Comparison of ENCODE assay signal across 8 mouse cellular contexts in the genomic region with DNA sequence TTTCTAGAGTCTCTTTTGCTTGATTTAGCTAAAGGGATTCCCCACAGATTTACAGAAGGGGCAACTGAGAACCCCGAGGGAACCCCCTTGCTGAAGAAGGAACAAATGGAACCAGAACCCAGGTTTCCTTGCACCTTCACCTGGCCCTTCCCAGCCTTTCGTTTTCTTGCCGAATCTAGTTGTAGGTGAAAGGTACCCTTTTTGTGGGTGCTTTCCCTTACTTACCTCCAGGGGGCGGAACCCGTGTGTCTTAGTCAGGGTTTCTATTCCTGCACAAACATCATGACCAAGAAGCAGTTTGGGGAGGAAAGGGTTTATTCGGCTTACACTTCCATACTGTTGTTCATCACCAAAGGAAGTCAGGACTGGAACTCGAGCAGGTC. TPM values are rescaled to one million over a fixed set of nuclear protein-coding genes. Genes with fewer than 3 reads are reported as not detected.
DNase-seq lines count a peak whose midpoint lies in the region; ATAC-seq and TF ChIP-seq lines count a peak whose summit lies in the region.
"Not testable (repeated sequence)": the region's sequence is repeated elsewhere in the genome, so short reads cannot be mapped to it uniquely, and the experiment has no call there.

No protein-coding gene starts in this region.

- H3K4me2 ChIP-seq in heart, embryonic 12.5 days, result peak overlapping the region; percentile 85
- H3K4me2 ChIP-seq in limb, embryonic 12.5 days, result peak overlapping the region; percentile 61
- H3K4me2 ChIP-seq in lung, embryonic 15.5 days, result peak overlapping the region; percentile 82
- H3K4me2 ChIP-seq in myocyte (ENCODE audit: low read depth), result peak overlapping the region; percentile 55

- H3K4me3 ChIP-seq in embryonic fibroblast, embryonic 13.5 days (ENCODE audit: insufficient read depth, low read length), result peak overlapping the region; percentile 55
- H3K4me3 ChIP-seq in heart, embryonic 12.5 days, result peak overlapping the region; percentile 70
- H3K4me3 ChIP-seq in limb, embryonic 12.5 days (replicated peaks), result peak overlapping the region; percentile 65
- peak overlapping the region; percentile 76 for H3K4me3 ChIP-seq in lung, embryonic 15.5 days
- peak overlapping the region; percentile 31 for H3K4me3 ChIP-seq in myocyte
- peak overlapping the region; percentile 77 for H3K4me3 ChIP-seq in thymus, adult 2 months (ENCODE audit: control insufficient read depth, insufficient read depth, low read length)

- H3K27me3 ChIP-seq in heart, embryonic 12.5 days (replicated peaks); limb, embryonic 12.5 days; lung, embryonic 15.5 days; myocyte (ENCODE audit: control insufficient read depth, insufficient read depth, insufficient read length); thymus, adult 2 months (ENCODE audit: control insufficient read depth, insufficient read depth, low read length): not testable (repeated sequence)

- peaks cover 13% of the 10 kb centered on the region for H3K36me3 ChIP-seq in heart, embryonic 12.5 days
- H3K36me3 ChIP-seq in limb, embryonic 12.5 days; lung, embryonic 15.5 days; myocyte (ENCODE audit: control insufficient read depth, insufficient read depth); thymus, adult 2 months (ENCODE audit: control insufficient read depth, insufficient read depth, low read length): not testable (repeated sequence)

- H3K9ac ChIP-seq in heart, embryonic 12.5 days, result peak overlapping the region; percentile 77
- H3K9ac ChIP-seq in limb, embryonic 12.5 days (replicated peaks), result peak overlapping the region; percentile 66; the same call in 1 of the 2 replicates
- H3K9ac ChIP-seq in lung, embryonic 15.5 days, result peak overlapping the region; percentile 67

- not testable (repeated sequence) for H3K4me1 ChIP-seq in embryonic fibroblast, embryonic 13.5 days (ENCODE audit: control insufficient read depth, insufficient read depth, low read length); heart, embryonic 12.5 days (replicated peaks); limb, embryonic 12.5 days (replicated peaks); lung, embryonic 15.5 days
- H3K4me1 ChIP-seq in thymus, adult 2 months (replicated peaks; ENCODE audit: control insufficient read depth, insufficient read depth, low read length), result peaks cover 12% of the 10 kb centered on the region; the same call in 1 of the 2 replicates

- not testable (repeated sequence) for H3K27ac ChIP-seq in embryonic fibroblast, embryonic 13.5 days (ENCODE audit: insufficient read depth, low read length)
- peak overlapping the region; percentile 77; the same call in 1 of the 2 replicates for H3K27ac ChIP-seq in heart, embryonic 12.5 days (ENCODE audit: poor library complexity, severe bottlenecking)
- peak overlapping the region; percentile 80 for H3K27ac ChIP-seq in limb, embryonic 12.5 days
- H3K27ac ChIP-seq in lung, embryonic 15.5 days, result peak overlapping the region; percentile 88
- 0 out of 2 replicates have a peak overlapping the region, but pooled peaks have one; percentile 5 for H3K27ac ChIP-seq in thymus, adult 2 months (ENCODE audit: control insufficient read depth, insufficient read depth, low read length)

- peak; percentile 63 for DNase-seq in R1 (ENCODE audit: low read depth, low spot score)
- DNase-seq in thymus, adult 2 months, result not testable (repeated sequence)

- peak overlapping the region; percentile 8 for H3ac ChIP-seq in myocyte (ENCODE audit: control insufficient read depth, insufficient read length)

- not testable (repeated sequence) for ATAC-seq in heart, embryonic 12.5 days (ENCODE audit: insufficient number of reproducible peaks, low FRiP score); limb, embryonic 12.5 days (ENCODE audit: insufficient number of reproducible peaks, insufficient read depth, low FRiP score, low TSS enrichment, low read depth); lung, embryonic 15.5 days (ENCODE audit: borderline replicate concordance, extremely low read depth, low FRiP score, low TSS enrichment)
- peak; percentile 16 for ATAC-seq in inflammation-experienced regulatory T-cells, adult 6 months

- H3K9me3 ChIP-seq in heart, embryonic 12.5 days (replicated peaks); limb, embryonic 12.5 days; lung, embryonic 15.5 days: not testable (repeated sequence)

- H3K79me2 ChIP-seq in myocyte (ENCODE audit: control insufficient read depth, insufficient read depth), result not testable (repeated sequence)

- 48% methylated on average over 7 of the region's 7 CpGs for whole genome bisulfite sequencing in heart, embryonic 12.5 days
- 53% methylated on average over 7 of the region's 7 CpGs for WGBS in limb, embryonic 12.5 days
- WGBS in lung, embryonic 15.5 days, result 49% methylated on average over 7 of the region's 7 CpGs
- WGBS in thymus, adult 2 months, result 30% methylated on average over 7 of the region's 7 CpGs

- not testable (repeated sequence) for TF ChIP-seq CTCF in embryonic fibroblast, embryonic 13.5 days (IDR thresholded peaks at IDR 0.05; ENCODE audit: borderline replicate concordance, insufficient read depth, low read length); thymus, adult 2 months (IDR thresholded peaks at IDR 0.05; ENCODE audit: borderline replicate concordance, control insufficient read depth, extremely low read depth, insufficient read depth, low read length, poor library complexity)

- not testable (repeated sequence) for TF ChIP-seq POLR2A in embryonic fibroblast, embryonic 13.5 days (IDR thresholded peaks at IDR 0.05; ENCODE audit: low read depth, low read length); myocyte (IDR thresholded peaks at IDR 0.05; ENCODE audit: insufficient read length, low read depth); thymus, adult 2 months (IDR thresholded peaks at IDR 0.05; ENCODE audit: control insufficient read depth, extremely low read depth, insufficient read depth, low read length, poor library complexity)

RNA-seq across cellular contexts. Expression of a gene that starts 0.4 kb away (rescaled TPM):
- polyA plus RNA-seq in embryonic fibroblast, embryonic 13.5 days (2011; ENCODE audit: insufficient read length, low read depth, missing spikeins), result 13.2 and 15.8 TPM in 2 replicates
- 9.1 and 10.0 TPM in 2 replicates for polyA plus RNA-seq in heart, embryonic 12.5 days (2016; fragmentation: Nextera tagmentation; extraction: Ambion mirVana)
- 10 to 100 TPM in 2 of 3 experiments, 1 to 10 TPM in 1; 9.9 to 12.1 (median 10.1) TPM for polyA plus RNA-seq in inflammation-experienced regulatory T-cells, adult 6 months (2017; shearing (Covaris generic))
- 14.5 and 15.4 TPM in 2 replicates for polyA plus RNA-seq in limb, embryonic 12.5 days (2016; fragmentation: Nextera tagmentation; extraction: Ambion mirVana)
- polyA plus RNA-seq in lung, embryonic 15.5 days (2015; fragmentation: Nextera tagmentation; extraction: Ambion mirVana), result 16.3 and 17.7 TPM in 2 replicates
- 9.5 TPM for polyA plus RNA-seq in myocyte (2012; fragmentation: generic; extraction: Trizol)
- 46.2 and 49.5 TPM in 2 replicates for polyA plus RNA-seq in thymus, adult 2 months (2012; rRNA removed)

RNA-seq across cellular contexts. Expression of a gene that starts 27.6 kb away (rescaled TPM):
- 2.7 and 3.0 TPM in 2 replicates for polyA plus RNA-seq in embryonic fibroblast, embryonic 13.5 days (2011; ENCODE audit: insufficient read length, low read depth, missing spikeins)
- 4.3 and 4.4 TPM in 2 replicates for polyA plus RNA-seq in heart, embryonic 12.5 days (2016; fragmentation: Nextera tagmentation; extraction: Ambion mirVana)
- under 1 TPM in 2 of 3 experiments, not detected in 1; 0.38 to 0.55 TPM for polyA plus RNA-seq in inflammation-experienced regulatory T-cells, adult 6 months (2017; shearing (Covaris generic))
- polyA plus RNA-seq in limb, embryonic 12.5 days (2016; fragmentation: Nextera tagmentation; extraction: Ambion mirVana), result 1.2 and 1.4 TPM in 2 replicates
- polyA plus RNA-seq in lung, embryonic 15.5 days (2015; fragmentation: Nextera tagmentation; extraction: Ambion mirVana), result 5.3 and 5.8 TPM in 2 replicates
- polyA plus RNA-seq in myocyte (2012; fragmentation: generic; extraction: Trizol), result 0.37 TPM
- polyA plus RNA-seq in thymus, adult 2 months (2012; rRNA removed), result 4.5 and 6.2 TPM in 2 replicates
